Mouse (Mus musculus): ENCODE data around the gene Cplx1.

DNA sequence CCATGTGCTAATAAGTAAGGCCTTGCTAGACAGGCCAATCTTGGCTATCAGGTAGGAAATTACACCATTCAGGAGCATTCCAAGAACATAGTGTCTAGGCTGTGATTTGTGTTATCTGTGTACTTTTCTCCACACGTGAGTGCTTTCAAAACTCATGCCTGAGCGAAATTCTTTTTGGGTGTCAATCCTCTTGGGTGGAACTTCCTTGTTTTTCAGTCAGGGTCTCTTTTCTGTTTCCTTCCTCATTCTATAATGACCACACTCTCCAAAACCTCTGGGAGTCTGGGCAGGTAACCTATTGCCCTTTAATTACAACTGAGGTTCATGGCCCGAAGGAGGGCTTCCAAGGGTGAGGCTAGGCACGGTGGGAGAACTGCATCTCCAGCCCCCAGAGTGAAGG, 16.7 kb upstream of the Cplx1 start:
- no peak for TF ChIP-seq POLR2A (IDR thresholded peaks at IDR 0.05; ENCODE audit: insufficient read depth, low read length)
- no peak for TF ChIP-seq CTCF (IDR thresholded peaks at IDR 0.05; ENCODE audit: low read depth, low read length)
- no peak for TF ChIP-seq EP300 (IDR thresholded peaks at IDR 0.05; ENCODE audit: insufficient read depth, low read depth, low read length)
